Mouse (Mus musculus) heart, embryonic 10.5 days (tissue): Measurements from ENCODE around the gene Stoml3. TPM values are rescaled to one million over a fixed set of nuclear protein-coding genes. Genes with fewer than 3 reads are reported as not detected.

ENCODE experiments used
- DNase-seq: peaks from one replicate; pipeline ENCODE4 v3.0.0-alpha.2; 2017; ENCODE audit warnings: low spot score
- H3K27ac ChIP-seq: fragments of 300-500 bp; sonication (generic); 2 replicates; pipeline ENCODE4 v1.5.1; 2016; ENCODE audit warnings: mild to moderate bottlenecking
- H3K27me3 ChIP-seq: fragments of 300-500 bp; sonication (generic); 2 replicates; pipeline ENCODE4 v1.6.1; 2016; ENCODE audit warnings: mild to moderate bottlenecking; ENCODE audit not compliant: poor library complexity, insufficient read depth, severe bottlenecking
- H3K36me3 ChIP-seq: fragments of 300-500 bp; sonication (generic); 2 replicates; pipeline ENCODE4 v1.6.1; 2016; ENCODE audit warnings: mild to moderate bottlenecking, moderate library complexity
- H3K4me1 ChIP-seq: fragments of 300-500 bp; sonication (generic); 2 replicates; pipeline ENCODE4 v1.6.1; 2016; ENCODE audit warnings: mild to moderate bottlenecking
- H3K4me3 ChIP-seq: fragments of 300-500 bp; sonication (generic); 2 replicates; pipeline ENCODE4 v1.5.1; 2016; ENCODE audit warnings: mild to moderate bottlenecking, moderate library complexity
- H3K9me3 ChIP-seq: fragments of 300-500 bp; sonication (generic); 2 replicates; pipeline ENCODE4 v1.6.1; 2016; ENCODE audit warnings: mild to moderate bottlenecking, moderate library complexity
- WGBS: fragments of 180-500 bp; shearing (Covaris S2); methylation state at CpG from one replicate; pipeline ENCODE4 v1.1.7; 2016; 5-methylcytosine and 5-hydroxymethylcytosine counted together
- polyA plus RNA-seq: library from polyadenylated mRNA; unstranded; fragments of >200 nt; fragmentation: Nextera tagmentation; extraction: Ambion mirVana; gene quantifications from 2 replicates; pipeline ENCODE4 v1.2.1, GENCODE M21; 2016

The Stoml3 gene
- polyA plus RNA-seq, 1 experiment from 2014 or later = not detected

GRCm38 (mm10) chr3:53486996-53487576 is 1.4 kb upstream of the Stoml3 start:
- DNase-seq = no peak
- H3K27me3 ChIP-seq = no peaks in the 10 kb centered on the region

GRCm38 (mm10) chr3:53498351-53498905 is 10.0 kb downstream of the Stoml3 start:
- no peaks in the 10 kb centered on the region for H3K4me1 ChIP-seq
- no peak for DNase-seq
- H3K27me3 ChIP-seq = no peaks in the 10 kb centered on the region
- WGBS = 74% methylated on average over 6 of the region's 6 CpGs
- no peak overlapping the region for H3K4me3 ChIP-seq
- H3K36me3 ChIP-seq = no peaks in the 10 kb centered on the region
- H3K27ac ChIP-seq = no peak overlapping the region
- H3K9me3 ChIP-seq = no peaks in the 10 kb centered on the region

More at GRCm38 (mm10) chr3:53486996-53487576, 1.4 kb upstream of the Stoml3 start:
- Histone ChIP-seq H3K4me3 (no peak overlapping the region), H3K36me3 (peaks cover 5% of the 10 kb centered on the region), H3K9me3 (no peaks in the 10 kb centered on the region), H3K27ac (peak overlapping the region; percentile 71), H3K4me1 (peaks cover 17% of the 10 kb centered on the region)
- WGBS = 42% methylated on average over 9 of the region's 9 CpGs

GRCm38 (mm10) chr3:53502428-53502827 is 14.0 kb downstream of the Stoml3 start:
- DNase-seq = no peak
- 69% methylated on average over 6 of the region's 6 CpGs for WGBS
- H3K4me1 ChIP-seq = no peaks in the 10 kb centered on the region
- no peaks in the 10 kb centered on the region for H3K9me3 ChIP-seq
- H3K4me3 ChIP-seq = no peak overlapping the region
- H3K36me3 ChIP-seq = no peaks in the 10 kb centered on the region
- no peaks in the 10 kb centered on the region for H3K27me3 ChIP-seq
- H3K27ac ChIP-seq = no peak overlapping the region

GRCm38 (mm10) chr3:53513096-53513495 is 24.6 kb downstream of the Stoml3 start:
- peaks cover 20% of the 10 kb centered on the region for H3K4me1 ChIP-seq
- no peak overlapping the region for H3K27ac ChIP-seq

GRCm38 (mm10) chr3:53514221-53515065 is 26.0 kb downstream of the Stoml3 start:
- Histone ChIP-seq H3K36me3 (peaks cover 12% of the 10 kb centered on the region; the same call in 1 of the 2 replicates), H3K27ac (no peak overlapping the region), H3K4me1 (peaks cover 20% of the 10 kb centered on the region), H3K27me3 (no peaks in the 10 kb centered on the region), H3K4me3 (no peak overlapping the region), H3K9me3 (no peaks in the 10 kb centered on the region)
- WGBS = 53% methylated on average over 4 of the region's 4 CpGs
- DNase-seq = no peak

More at GRCm38 (mm10) chr3:53513096-53513495, 24.6 kb downstream of the Stoml3 start:
- Histone ChIP-seq H3K4me3 (no peak overlapping the region), H3K27me3 (no peaks in the 10 kb centered on the region), H3K9me3 (no peaks in the 10 kb centered on the region), H3K36me3 (0 out of 2 replicates have a peak, but pooled peaks cover 6% of the 10 kb centered on the region)
- WGBS = 48% methylated on average over 5 of the region's 5 CpGs
- no peak for DNase-seq

GRCm38 (mm10) chr3:53522794-53523193 is 34.3 kb downstream of the Stoml3 start:
- H3K36me3 ChIP-seq = peaks cover 7% of the 10 kb centered on the region; the same call in 1 of the 2 replicates
- DNase-seq = no peak
- H3K9me3 ChIP-seq = no peaks in the 10 kb centered on the region
- H3K27me3 ChIP-seq = no peaks in the 10 kb centered on the region
- no peak overlapping the region for H3K4me3 ChIP-seq
- H3K4me1 ChIP-seq = no peaks in the 10 kb centered on the region
- 92% methylated on average over 10 of the region's 10 CpGs for WGBS
- H3K27ac ChIP-seq = no peak overlapping the region

- Histone ChIP-seq H3K4me3 (peak overlapping the region; percentile 49), H3K9me3 (no peaks in the 10 kb centered on the region), H3K27ac (peak overlapping the region; percentile 43; the same call in 1 of the 2 replicates), H3K4me1 (no peaks in the 10 kb centered on the region), H3K36me3 (no peaks in the 10 kb centered on the region), H3K27me3 (no peaks in the 10 kb centered on the region)
- WGBS = 13% methylated on average over 21 of the region's 21 CpGs
- DNase-seq = peak; percentile 88
Measured at GRCm38 (mm10) chr3:53525737-53526136, 37.3 kb downstream of the Stoml3 start.

- Histone ChIP-seq H3K27me3 (no peaks in the 10 kb centered on the region), H3K36me3 (peaks cover 4% of the 10 kb centered on the region; the same call in 1 of the 2 replicates), H3K4me3 (no peak overlapping the region), H3K27ac (no peak overlapping the region), H3K9me3 (no peaks in the 10 kb centered on the region), H3K4me1 (no peaks in the 10 kb centered on the region)
- no peak for DNase-seq
- WGBS = 76% methylated on average over 6 of the region's 6 CpGs
Measured at GRCm38 (mm10) chr3:53530305-53530704, 41.9 kb downstream of the Stoml3 start.

- no peak for DNase-seq
- Histone ChIP-seq H3K4me1 (no peaks in the 10 kb centered on the region), H3K4me3 (no peak overlapping the region), H3K27me3 (no peaks in the 10 kb centered on the region), H3K27ac (no peak overlapping the region), H3K36me3 (peaks cover 13% of the 10 kb centered on the region), H3K9me3 (no peaks in the 10 kb centered on the region)
- WGBS = 79% methylated on average over 6 of the region's 6 CpGs
Measured at GRCm38 (mm10) chr3:53532091-53532490, 43.6 kb downstream of the Stoml3 start.

- DNase-seq = no peak
- peaks cover 16% of the 10 kb centered on the region for H3K4me1 ChIP-seq
- no peaks in the 10 kb centered on the region for H3K27me3 ChIP-seq
- H3K9me3 ChIP-seq = no peaks in the 10 kb centered on the region
- peaks cover 8% of the 10 kb centered on the region; the same call in 1 of the 2 replicates for H3K36me3 ChIP-seq
- no peak overlapping the region for H3K4me3 ChIP-seq
- 52% methylated on average over 7 of the region's 7 CpGs for WGBS
- no peak overlapping the region for H3K27ac ChIP-seq
Measured at GRCm38 (mm10) chr3:53552691-53553090, 64.2 kb downstream of the Stoml3 start.

- WGBS = 45% methylated on average over 10 of the region's 10 CpGs
- Histone ChIP-seq H3K36me3 (no peaks in the 10 kb centered on the region), H3K4me3 (no peak overlapping the region), H3K27ac (peak overlapping the region; percentile 5; the same call in 1 of the 2 replicates), H3K27me3 (no peaks in the 10 kb centered on the region), H3K9me3 (no peaks in the 10 kb centered on the region), H3K4me1 (peaks cover 25% of the 10 kb centered on the region)
- no peak for DNase-seq
Measured at GRCm38 (mm10) chr3:53555031-53555952, 66.8 kb downstream of the Stoml3 start.
